Mouse (Mus musculus) layer of hippocampus, adult 9-10 months (tissue): Measurements from ENCODE around the gene Ppfibp2.

Experiments used
- DNase-seq: peaks from one replicate; pipeline ENCODE4 v3.0.0; 2022; ENCODE audit warnings: low spot score

Gene Ppfibp2

GRCm38 (mm10) chr7:107664063-107665056 lies 69.4 kb downstream of the Ppfibp2 start:
- DNase-seq = no peak

- DNase-seq = no peak
Measured at GRCm38 (mm10) chr7:107665221-107665585, 70.2 kb downstream of the Ppfibp2 start.

- DNase-seq = no peak
Measured at GRCm38 (mm10) chr7:107665586-107666261, 70.7 kb downstream of the Ppfibp2 start.

GRCm38 (mm10) chr7:107666262-107666902 lies 71.4 kb downstream of the Ppfibp2 start:
- DNase-seq = no peak

GRCm38 (mm10) chr7:107668514-107668913 lies 73.5 kb downstream of the Ppfibp2 start:
- no peak for DNase-seq

- DNase-seq = no peak
Measured at GRCm38 (mm10) chr7:107675224-107675623, 80.2 kb downstream of the Ppfibp2 start.

GRCm38 (mm10) chr7:107680151-107680852 lies 85.3 kb downstream of the Ppfibp2 start:
- DNase-seq = no peak

- no peak for DNase-seq
Measured at GRCm38 (mm10) chr7:107681306-107681705, 86.3 kb downstream of the Ppfibp2 start.

- DNase-seq = no peak
Measured at GRCm38 (mm10) chr7:107683162-107683561, 88.2 kb downstream of the Ppfibp2 start.

- no peak for DNase-seq
Measured at GRCm38 (mm10) chr7:107683622-107684021, 88.6 kb downstream of the Ppfibp2 start.

GRCm38 (mm10) chr7:107685238-107685954 lies 90.4 kb downstream of the Ppfibp2 start:
- no peak for DNase-seq

GRCm38 (mm10) chr7:107685955-107686285 lies 90.9 kb downstream of the Ppfibp2 start:
- DNase-seq = no peak

GRCm38 (mm10) chr7:107687412-107687811 lies 92.4 kb downstream of the Ppfibp2 start:
- DNase-seq = no peak

GRCm38 (mm10) chr7:107688040-107688439 lies 93.0 kb downstream of the Ppfibp2 start:
- DNase-seq = no peak

GRCm38 (mm10) chr7:107690426-107691221 lies 95.6 kb downstream of the Ppfibp2 start:
- DNase-seq = no peak

GRCm38 (mm10) chr7:107691493-107691892 lies 96.5 kb downstream of the Ppfibp2 start:
- no peak for DNase-seq

- DNase-seq = no peak
Measured at GRCm38 (mm10) chr7:107694254-107694947, 99.4 kb downstream of the Ppfibp2 start.

GRCm38 (mm10) chr7:107697066-107697465 lies 102.1 kb downstream of the Ppfibp2 start:
- no peak for DNase-seq

GRCm38 (mm10) chr7:107699926-107700325 lies 104.9 kb downstream of the Ppfibp2 start:
- no peak for DNase-seq

GRCm38 (mm10) chr7:107700646-107701045 lies 105.6 kb downstream of the Ppfibp2 start:
- no peak for DNase-seq
